Mouse (Mus musculus) embryonic fibroblast, embryonic 13.5 days (primary cell): ENCODE measurements around the gene Pak1ip1.

Experiments
- CTCF ChIP-seq: IDR thresholded peaks from 2 replicates; pipeline ENCODE4 v1.5.1; 2011; ENCODE audit warnings: mild to moderate bottlenecking, control low read depth, low read length, moderate library complexity, borderline replicate concordance; ENCODE audit not compliant: insufficient read depth
- POLR2A ChIP-seq: IDR thresholded peaks from 2 replicates; pipeline ENCODE4 v1.6.1; 2011; ENCODE audit warnings: low read depth, mild to moderate bottlenecking, control low read depth, low read length, moderate library complexity

- TF ChIP-seq CTCF (no peak), POLR2A (no peak)
Measured at GRCm38 (mm10) chr13:41008271-41008670, 7.4 kb downstream of the Pak1ip1 start.
